Mouse (Mus musculus) cerebellum, adult 2 months (tissue): ENCODE results near the gene Iqsec1. TPM values are rescaled to one million over a fixed set of nuclear protein-coding genes. Genes with fewer than 3 reads are reported as not detected.

Experiments
- DNase-seq, 2 experiments: peaks; one replicate each; pipeline ENCODE4 v3.0.0; 2021
- H3K27ac ChIP-seq: fragments of 200-500 bp; 2 replicates; pipeline ENCODE4 v1.5.1; 2012; ENCODE audit warnings: low read length, control low read depth, inconsistent platforms; ENCODE audit not compliant: insufficient read depth
- H3K27me3 ChIP-seq: fragments of 200-500 bp; 2 replicates; pipeline ENCODE4 v1.6.1; 2012; ENCODE audit warnings: inconsistent platforms, mild to moderate bottlenecking, low read length, moderate library complexity; ENCODE audit not compliant: control insufficient read depth, insufficient read depth
- H3K4me1 ChIP-seq: fragments of 200-500 bp; 2 replicates; pipeline ENCODE4 v1.6.1; 2011; ENCODE audit warnings: low read length; ENCODE audit not compliant: control insufficient read depth, insufficient read depth
- H3K4me3 ChIP-seq: fragments of 200-500 bp; replicated peaks from 2 replicates; pipeline ENCODE3; 2011; ENCODE audit warnings: mild to moderate bottlenecking, low read depth, low read length, control low read depth; ENCODE audit not compliant: insufficient read depth
- CTCF ChIP-seq: fragments of 200-500 bp; IDR thresholded peaks from 2 replicates; pipeline ENCODE4 v1.5.1; 2011; ENCODE audit warnings: low read depth, mild to moderate bottlenecking, control low read depth, low read length, moderate library complexity, borderline replicate concordance; ENCODE audit not compliant: insufficient read depth
- POLR2A ChIP-seq: fragments of 200-500 bp; IDR thresholded peaks from 2 replicates; pipeline ENCODE4 v1.6.1; 2011; ENCODE audit warnings: low read length, control low read depth, borderline replicate concordance; ENCODE audit not compliant: insufficient read depth
- WGBS: fragments of 180-500 bp; shearing (Covaris S2); methylation state at CpG from one replicate; pipeline ENCODE4 v1.1.7; 2018; 5-methylcytosine and 5-hydroxymethylcytosine counted together
- polyA plus RNA-seq: library from polyadenylated mRNA; depleted of rRNA; stranded (reverse); fragments of >200 nt; gene quantifications from 2 replicates; pipeline ENCODE4 v1.2.3, GENCODE M21; 2012

The Iqsec1 gene
- polyA plus RNA-seq, 1 experiment: 249 TPM

DNA sequence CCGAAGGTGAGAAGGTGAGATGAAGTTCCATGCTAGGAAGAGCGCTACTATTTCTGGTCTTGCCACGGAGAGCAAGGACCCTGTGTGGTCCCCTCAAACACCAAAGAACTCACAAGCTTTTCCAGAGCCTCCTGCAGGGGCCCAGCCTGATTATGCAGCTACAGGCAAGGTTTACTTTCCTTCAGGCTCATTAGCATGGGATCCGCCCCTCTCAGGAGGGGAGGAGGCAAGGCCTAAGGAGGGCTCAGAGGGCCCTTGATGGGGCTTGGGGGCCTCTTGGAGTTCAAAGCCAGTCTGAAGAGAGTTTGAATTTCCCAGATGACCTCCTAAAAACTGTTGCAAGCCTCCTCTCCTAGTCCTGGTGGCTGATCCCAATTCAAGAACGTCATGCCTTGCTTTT, 179.9 kb downstream of the Iqsec1 start:
- WGBS: 10% methylated on average over 5 of the region's 5 CpGs
- H3K4me3 ChIP-seq: peak overlapping the region; percentile 71
- TF ChIP-seq CTCF (no peak), POLR2A (no peak)
- DNase-seq: peak in 1 of 2 experiments; percentile 68
- no peaks in the 10 kb centered on the region for H3K27me3 ChIP-seq
- H3K4me1 ChIP-seq: peaks cover 48% of the 10 kb centered on the region
- H3K27ac ChIP-seq: peak overlapping the region; percentile 95

DNA sequence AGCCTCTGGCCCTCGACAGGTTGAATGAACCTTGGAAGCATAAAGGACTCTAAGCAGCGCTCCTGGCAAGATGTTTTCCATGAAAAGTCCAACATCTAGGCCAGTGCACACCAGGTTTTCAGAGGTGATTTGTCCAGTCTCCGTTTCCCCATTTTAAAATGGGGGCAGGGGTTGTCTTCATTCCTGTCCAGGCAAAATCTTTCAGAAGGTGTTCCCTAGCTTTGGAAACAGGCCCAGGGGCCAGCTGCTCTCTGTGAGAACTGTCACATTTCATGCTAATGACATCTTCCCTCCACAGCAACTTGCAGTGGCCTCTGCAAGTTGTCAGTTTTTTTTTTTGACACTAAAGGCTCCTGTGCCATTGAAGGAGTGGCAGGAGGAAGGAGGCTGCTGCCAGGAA, 180.4 kb downstream of the Iqsec1 start:
- Histone ChIP-seq H3K4me1 (peaks cover 47% of the 10 kb centered on the region), H3K4me3 (peak overlapping the region; percentile 71), H3K27me3 (no peaks in the 10 kb centered on the region), H3K27ac (peak overlapping the region; percentile 95)
- WGBS: 5% methylated on average over 3 of the region's 3 CpGs
- peak; percentile 56 to 65 for DNase-seq
- TF ChIP-seq POLR2A (no peak), CTCF (no peak)

DNA sequence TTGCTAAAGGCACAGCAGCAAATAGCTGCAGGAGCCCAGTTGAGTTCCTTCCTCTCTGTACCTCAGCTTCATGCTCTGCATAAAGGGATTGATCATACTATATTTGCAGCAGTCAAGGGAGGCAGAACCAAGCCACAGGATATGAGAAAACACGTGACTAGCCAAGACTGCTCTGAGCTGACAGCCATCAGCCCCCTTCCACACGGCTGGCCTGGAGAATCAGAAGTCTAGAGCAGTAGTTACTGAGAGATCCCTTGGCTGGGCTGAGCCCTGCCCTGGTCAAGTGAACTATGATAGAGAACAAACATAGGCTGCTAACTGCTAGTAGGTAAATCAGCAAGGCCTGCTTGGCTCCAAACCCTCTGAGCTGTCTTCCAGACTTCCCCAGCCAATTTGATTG, 180.9 kb downstream of the Iqsec1 start:
- H3K4me3 ChIP-seq: peak overlapping the region; percentile 71
- no peak for TF ChIP-seq POLR2A
- TF ChIP-seq CTCF: no peak
- peaks cover 44% of the 10 kb centered on the region for H3K4me1 ChIP-seq
- peak overlapping the region; percentile 95 for H3K27ac ChIP-seq
- DNase-seq: peak; percentile 35 to 39
- 12% methylated on average over 2 of the region's 2 CpGs for WGBS
- no peaks in the 10 kb centered on the region for H3K27me3 ChIP-seq

DNA sequence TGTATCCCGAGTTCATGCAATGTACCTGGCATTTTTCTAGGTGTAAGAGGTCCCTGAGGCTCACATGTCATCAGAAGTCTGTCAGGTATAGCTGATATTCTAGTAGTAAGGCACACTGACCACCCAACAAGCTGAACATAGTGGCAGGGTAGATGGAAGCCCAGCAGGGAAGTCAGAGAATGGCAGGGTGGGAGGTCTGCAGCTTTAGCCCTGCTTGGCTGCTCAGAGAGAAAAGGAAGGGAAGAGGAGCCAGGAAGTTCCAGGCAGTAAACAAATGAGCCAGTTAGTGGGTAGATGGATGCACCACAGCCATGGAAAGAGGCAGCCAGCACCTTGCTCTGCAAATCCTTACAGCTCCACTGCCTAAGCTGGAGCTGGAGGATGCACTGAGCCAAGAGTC, 181.7 kb downstream of the Iqsec1 start:
- peak overlapping the region; percentile 71 for H3K4me3 ChIP-seq
- 13% methylated on average over 1 of the region's 1 CpGs for WGBS
- H3K27ac ChIP-seq: peak overlapping the region; percentile 95
- TF ChIP-seq POLR2A: no peak
- TF ChIP-seq CTCF: no peak
- H3K27me3 ChIP-seq: no peaks in the 10 kb centered on the region
- DNase-seq: peak; percentile 41 to 42
- peaks cover 45% of the 10 kb centered on the region for H3K4me1 ChIP-seq

DNA sequence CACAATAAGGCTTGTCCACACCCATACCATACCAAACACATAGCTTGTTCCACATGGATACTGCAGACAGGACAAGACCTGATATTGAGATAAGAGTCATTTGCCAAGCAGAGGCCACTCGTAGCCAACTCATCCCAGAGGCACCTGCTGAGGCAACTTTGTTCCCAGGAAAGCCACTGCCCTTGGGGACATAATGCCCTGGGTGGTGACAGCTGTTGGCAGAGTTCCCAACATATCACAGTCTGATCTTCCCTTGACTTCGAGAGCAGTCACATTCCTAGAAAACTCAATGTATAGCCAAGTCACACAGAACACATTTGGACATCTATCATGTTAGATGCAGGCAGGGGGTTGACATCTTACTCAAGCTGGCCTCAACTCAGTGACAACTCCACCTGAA, 183.4 kb downstream of the Iqsec1 start:
- H3K4me3 ChIP-seq: no peak overlapping the region
- WGBS: 6% methylated on average over 2 of the region's 2 CpGs

DNA sequence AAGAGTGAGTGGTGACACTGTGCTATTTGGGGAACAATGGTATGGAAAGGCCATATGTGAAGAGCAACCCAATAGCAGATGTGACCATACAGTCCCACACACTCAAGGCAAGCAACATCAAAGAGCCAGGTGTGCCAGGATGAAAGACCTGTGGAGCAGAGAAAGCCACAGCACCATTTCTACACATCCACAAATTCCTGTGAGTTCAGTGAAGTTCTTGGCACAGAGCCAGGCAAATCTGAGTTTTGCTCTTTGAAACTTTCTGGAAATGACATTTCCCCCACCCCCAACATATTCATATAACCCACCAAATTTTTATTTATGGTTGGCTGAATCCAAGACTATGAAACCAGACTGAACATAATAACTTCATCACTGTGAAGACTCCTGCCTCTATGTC, 183.8 kb downstream of the Iqsec1 start:
- Histone ChIP-seq H3K27ac (no peak overlapping the region), H3K4me3 (no peak overlapping the region), H3K27me3 (no peaks in the 10 kb centered on the region), H3K4me1 (peaks cover 53% of the 10 kb centered on the region)
- TF ChIP-seq POLR2A (no peak), CTCF (no peak)
- no peak for DNase-seq

More for the DNA sequence above, 183.4 kb downstream of the Iqsec1 start:
- no peak overlapping the region for H3K27ac ChIP-seq
- no peaks in the 10 kb centered on the region for H3K27me3 ChIP-seq
- peak; percentile 34 to 39 for DNase-seq
- TF ChIP-seq CTCF (no peak), POLR2A (no peak)
- peaks cover 48% of the 10 kb centered on the region for H3K4me1 ChIP-seq

DNA sequence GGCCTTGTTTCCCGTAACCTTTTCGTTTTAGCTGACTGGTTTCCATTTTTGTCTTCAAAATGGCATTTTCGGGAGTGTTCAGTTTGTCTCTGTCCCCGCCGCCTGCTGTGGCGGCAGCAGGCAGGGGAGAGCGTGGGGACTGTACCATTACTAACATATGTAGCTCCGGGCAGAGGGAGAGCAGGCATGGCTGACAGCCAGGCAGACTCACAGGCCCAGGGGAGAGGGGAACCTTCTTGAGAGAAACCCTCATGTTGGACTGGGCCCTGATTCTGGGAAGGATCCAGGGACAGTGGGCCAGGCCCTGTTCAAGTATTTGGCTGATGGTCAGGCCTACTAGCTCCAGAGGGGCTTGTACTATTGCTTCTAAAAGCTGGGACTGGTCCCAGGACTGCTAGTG, 185.9 kb downstream of the Iqsec1 start:
- 5% methylated on average over 8 of the region's 8 CpGs for WGBS
- H3K4me1 ChIP-seq: peaks cover 70% of the 10 kb centered on the region
- H3K27me3 ChIP-seq: no peaks in the 10 kb centered on the region
- TF ChIP-seq POLR2A: no peak
- TF ChIP-seq CTCF: no peak
- peak overlapping the region; percentile 94 for H3K27ac ChIP-seq
- H3K4me3 ChIP-seq: no peak overlapping the region
- DNase-seq: peak; percentile 88 to 93

DNA sequence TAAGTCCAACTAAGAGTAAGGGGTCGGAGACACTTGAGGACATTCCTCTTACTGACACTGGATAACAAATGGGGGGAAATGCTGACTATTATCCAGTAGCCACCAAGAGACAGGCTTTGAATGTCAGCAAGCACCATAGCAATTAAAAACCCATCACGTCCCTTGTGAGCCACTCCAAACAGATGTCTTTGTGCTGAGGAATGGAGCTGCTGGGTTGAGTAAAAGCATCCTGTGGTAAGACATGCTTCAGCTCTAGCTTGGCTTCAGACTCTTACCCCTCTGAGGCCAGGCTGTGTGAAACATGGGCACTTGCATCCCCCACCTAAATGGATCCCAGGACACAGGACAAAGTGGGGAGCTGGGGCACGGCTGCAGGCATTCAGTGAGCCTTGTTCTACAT, 186.4 kb downstream of the Iqsec1 start:
- TF ChIP-seq CTCF (no peak), POLR2A (no peak)
- Histone ChIP-seq H3K27me3 (no peaks in the 10 kb centered on the region), H3K27ac (peak overlapping the region; percentile 94), H3K4me3 (peak overlapping the region; percentile 38), H3K4me1 (peaks cover 69% of the 10 kb centered on the region)
- DNase-seq: peak in 1 of 2 experiments; percentile 29
- 40% methylated on average over 3 of the region's 3 CpGs for WGBS

DNA sequence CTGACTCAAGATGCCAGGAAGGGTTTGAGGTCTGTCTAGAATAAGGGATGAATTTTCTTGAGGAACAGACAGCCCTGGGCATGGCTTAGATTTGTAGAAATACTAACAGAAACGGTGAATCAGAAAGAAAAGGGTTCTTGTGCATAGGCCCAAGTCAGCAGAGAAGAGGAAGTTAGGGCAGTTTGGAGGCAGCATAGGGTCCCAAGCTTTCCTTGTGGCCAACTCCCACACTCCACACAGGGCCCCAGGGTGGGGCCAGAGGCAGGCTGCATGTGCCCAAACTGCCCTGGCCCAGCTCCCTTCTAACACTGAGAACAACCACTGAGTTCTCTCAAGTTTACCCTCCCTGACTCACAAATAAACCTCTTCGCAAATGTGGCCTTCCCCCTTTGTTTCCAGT, 187.7 kb downstream of the Iqsec1 start:
- TF ChIP-seq POLR2A: no peak
- no peak for TF ChIP-seq CTCF
- no peak for DNase-seq
- H3K27ac ChIP-seq: peak overlapping the region; percentile 79

More for the DNA sequence above, 187.7 kb downstream of the Iqsec1 start:
- Histone ChIP-seq H3K27me3 (no peaks in the 10 kb centered on the region), H3K4me1 (peaks cover 68% of the 10 kb centered on the region), H3K4me3 (no peak overlapping the region)
- WGBS: 80% methylated on average over 2 of the region's 2 CpGs
